Mouse (Mus musculus): ENCODE data around the gene Irf8. TPM values are rescaled to one million over a fixed set of nuclear protein-coding genes. Genes with fewer than 3 reads are reported as not detected.
A peak's percentile ranks its signal among the peaks of the same experiment; 100 is the strongest.

The Irf8 gene
- 4.2 and 6.1 TPM in 2 replicates for polyA plus RNA-seq (2015; fragmentation: Nextera tagmentation; extraction: Ambion mirVana)

GRCm38 (mm10) chr8:120735770-120736481, at the start of gene Irf8:
TSS of gene Irf8 (plus strand) at chr8:120736358.
- no peaks in the 10 kb centered on the region for H3K36me3 ChIP-seq
- WGBS = under 1% methylated on average over 54 of the region's 62 CpGs
- peak within 1 kb of the TSS; percentile 48 for H3K4me3 ChIP-seq
- H3K4me1 ChIP-seq (replicated peaks) = peaks cover 16% of the 10 kb centered on the region
- H3K9me3 ChIP-seq = no peaks in the 10 kb centered on the region
- peak within 1 kb of the TSS; percentile 38 for H3K9ac ChIP-seq
- no peak within 1 kb of the TSS for H3K27ac ChIP-seq (replicated peaks)
- peak; percentile 90 for ATAC-seq (ENCODE audit: low FRiP score, low read depth)
- peak within 1 kb of the TSS; percentile 98 for H3K4me2 ChIP-seq
- peaks cover 33% of the 10 kb centered on the region for H3K27me3 ChIP-seq

GRCm38 (mm10) chr8:120686576-120686975, 49.6 kb upstream of the Irf8 start:
- ATAC-seq (ENCODE audit: low FRiP score, low read depth) = no peak
- 82% methylated on average over 5 of the region's 5 CpGs for WGBS
- Histone ChIP-seq H3K4me1 (replicated peaks) (no peaks in the 10 kb centered on the region), H3K9ac (no peak overlapping the region), H3K27me3 (no peaks in the 10 kb centered on the region), H3K27ac (replicated peaks) (no peak overlapping the region), H3K4me2 (no peak overlapping the region), H3K9me3 (no peaks in the 10 kb centered on the region), H3K36me3 (no peaks in the 10 kb centered on the region), H3K4me3 (no peak overlapping the region)

GRCm38 (mm10) chr8:120687786-120688185, 48.4 kb upstream of the Irf8 start:
- H3K9me3 ChIP-seq = no peaks in the 10 kb centered on the region
- no peak overlapping the region for H3K9ac ChIP-seq
- no peaks in the 10 kb centered on the region for H3K27me3 ChIP-seq
- WGBS = 74% methylated on average over 8 of the region's 8 CpGs
- H3K27ac ChIP-seq (replicated peaks) = no peak overlapping the region
- no peak for ATAC-seq (ENCODE audit: low FRiP score, low read depth)
- no peaks in the 10 kb centered on the region for H3K36me3 ChIP-seq
- no peaks in the 10 kb centered on the region for H3K4me1 ChIP-seq (replicated peaks)
- H3K4me2 ChIP-seq = no peak overlapping the region
- no peak overlapping the region for H3K4me3 ChIP-seq

GRCm38 (mm10) chr8:120688511-120688910, 47.6 kb upstream of the Irf8 start:
- no peaks in the 10 kb centered on the region for H3K9me3 ChIP-seq
- no peak overlapping the region for H3K4me2 ChIP-seq
- no peaks in the 10 kb centered on the region for H3K36me3 ChIP-seq
- no peak overlapping the region for H3K27ac ChIP-seq (replicated peaks)
- no peaks in the 10 kb centered on the region for H3K27me3 ChIP-seq
- H3K4me3 ChIP-seq = no peak overlapping the region
- no peak overlapping the region for H3K9ac ChIP-seq
- no peaks in the 10 kb centered on the region for H3K4me1 ChIP-seq (replicated peaks)
- 91% methylated on average over 7 of the region's 7 CpGs for WGBS
- ATAC-seq (ENCODE audit: low FRiP score, low read depth) = no peak

GRCm38 (mm10) chr8:120692934-120693333, 43.2 kb upstream of the Irf8 start:
- Histone ChIP-seq H3K4me1 (replicated peaks) (peaks cover 8% of the 10 kb centered on the region), H3K9ac (no peak overlapping the region), H3K9me3 (no peaks in the 10 kb centered on the region), H3K4me3 (no peak overlapping the region), H3K27me3 (no peaks in the 10 kb centered on the region), H3K27ac (replicated peaks) (no peak overlapping the region), H3K4me2 (no peak overlapping the region), H3K36me3 (no peaks in the 10 kb centered on the region)
- no peak for ATAC-seq (ENCODE audit: low FRiP score, low read depth)
- WGBS = 73% methylated on average over 4 of the region's 4 CpGs

- 56% methylated on average over 22 of the region's 22 CpGs for WGBS
- no peak overlapping the region for H3K4me2 ChIP-seq
- ATAC-seq (ENCODE audit: low FRiP score, low read depth) = no peak
- H3K27ac ChIP-seq (replicated peaks) = no peak overlapping the region
- H3K9ac ChIP-seq = no peak overlapping the region
- no peaks in the 10 kb centered on the region for H3K36me3 ChIP-seq
- H3K27me3 ChIP-seq = no peaks in the 10 kb centered on the region
- no peaks in the 10 kb centered on the region for H3K9me3 ChIP-seq
- H3K4me1 ChIP-seq (replicated peaks) = peaks cover 8% of the 10 kb centered on the region
- no peak overlapping the region for H3K4me3 ChIP-seq
Observed at GRCm38 (mm10) chr8:120693861-120694493, 42.2 kb upstream of the Irf8 start.

- Histone ChIP-seq H3K9me3 (no peaks in the 10 kb centered on the region), H3K4me2 (no peak overlapping the region), H3K4me1 (replicated peaks) (peaks cover 8% of the 10 kb centered on the region), H3K9ac (no peak overlapping the region), H3K27me3 (no peaks in the 10 kb centered on the region), H3K27ac (replicated peaks) (peak overlapping the region; percentile 13; the same call in 1 of the 2 replicates), H3K36me3 (no peaks in the 10 kb centered on the region), H3K4me3 (no peak overlapping the region)
- WGBS = 47% methylated on average over 13 of the region's 13 CpGs
- no peak for ATAC-seq (ENCODE audit: low FRiP score, low read depth)
Observed at GRCm38 (mm10) chr8:120696401-120697153, 39.6 kb upstream of the Irf8 start.

GRCm38 (mm10) chr8:120697154-120697978, 38.8 kb upstream of the Irf8 start:
- Histone ChIP-seq H3K27ac (replicated peaks) (peak overlapping the region; percentile 13; the same call in 1 of the 2 replicates), H3K9me3 (no peaks in the 10 kb centered on the region), H3K27me3 (no peaks in the 10 kb centered on the region), H3K4me3 (no peak overlapping the region), H3K4me1 (replicated peaks) (peaks cover 8% of the 10 kb centered on the region), H3K9ac (no peak overlapping the region), H3K36me3 (no peaks in the 10 kb centered on the region), H3K4me2 (no peak overlapping the region)
- WGBS = 76% methylated on average over 17 of the region's 17 CpGs
- ATAC-seq (ENCODE audit: low FRiP score, low read depth) = 0 out of 2 replicates have a peak, but pooled peaks have one; percentile 19

GRCm38 (mm10) chr8:120697979-120698272, 38.2 kb upstream of the Irf8 start:
- H3K4me2 ChIP-seq = no peak overlapping the region
- no peaks in the 10 kb centered on the region for H3K36me3 ChIP-seq
- no peak overlapping the region for H3K9ac ChIP-seq
- no peaks in the 10 kb centered on the region for H3K27me3 ChIP-seq
- H3K27ac ChIP-seq (replicated peaks) = no peak overlapping the region
- no peaks in the 10 kb centered on the region for H3K9me3 ChIP-seq
- peaks cover 8% of the 10 kb centered on the region for H3K4me1 ChIP-seq (replicated peaks)
- no peak overlapping the region for H3K4me3 ChIP-seq
- ATAC-seq (ENCODE audit: low FRiP score, low read depth) = no peak

- 80% methylated on average over 7 of the region's 7 CpGs for WGBS
Observed at GRCm38 (mm10) chr8:120698426-120698825, 37.7 kb upstream of the Irf8 start.

GRCm38 (mm10) chr8:120699079-120699478, 37.1 kb upstream of the Irf8 start:
- no peak overlapping the region for H3K9ac ChIP-seq
- no peaks in the 10 kb centered on the region for H3K36me3 ChIP-seq
- no peak overlapping the region for H3K4me3 ChIP-seq
- H3K4me2 ChIP-seq = no peak overlapping the region
- peaks cover 8% of the 10 kb centered on the region for H3K4me1 ChIP-seq (replicated peaks)
- H3K27me3 ChIP-seq = no peaks in the 10 kb centered on the region
- H3K27ac ChIP-seq (replicated peaks) = no peak overlapping the region
- H3K9me3 ChIP-seq = no peaks in the 10 kb centered on the region
- no peak for ATAC-seq (ENCODE audit: low FRiP score, low read depth)
- 82% methylated on average over 6 of the region's 6 CpGs for WGBS

More at GRCm38 (mm10) chr8:120698426-120698825, 37.7 kb upstream of the Irf8 start:
- Histone ChIP-seq H3K4me3 (no peak overlapping the region), H3K27me3 (no peaks in the 10 kb centered on the region), H3K27ac (replicated peaks) (no peak overlapping the region), H3K4me2 (no peak overlapping the region), H3K36me3 (no peaks in the 10 kb centered on the region), H3K9ac (no peak overlapping the region), H3K9me3 (no peaks in the 10 kb centered on the region), H3K4me1 (replicated peaks) (peaks cover 8% of the 10 kb centered on the region)
- no peak for ATAC-seq (ENCODE audit: low FRiP score, low read depth)

All from hindbrain, embryonic 15.5 days (tissue).